Mouse (Mus musculus) heart, adult 2 months (tissue): Measurements from ENCODE around the gene S100b.

Experiments used
- CTCF ChIP-seq: fragments of 200-600 bp; IDR thresholded peaks from 2 replicates; pipeline ENCODE4 v1.8.1; 2022; ENCODE audit warnings: antibody characterized with exemption, mild to moderate bottlenecking, moderate library complexity
- POLR2A ChIP-seq: fragments of 200-500 bp; IDR thresholded peaks from 2 replicates; pipeline ENCODE4 v1.6.1; 2011; ENCODE audit warnings: mild to moderate bottlenecking, low read depth, low read length, control low read depth; ENCODE audit not compliant: insufficient read depth

DNA sequence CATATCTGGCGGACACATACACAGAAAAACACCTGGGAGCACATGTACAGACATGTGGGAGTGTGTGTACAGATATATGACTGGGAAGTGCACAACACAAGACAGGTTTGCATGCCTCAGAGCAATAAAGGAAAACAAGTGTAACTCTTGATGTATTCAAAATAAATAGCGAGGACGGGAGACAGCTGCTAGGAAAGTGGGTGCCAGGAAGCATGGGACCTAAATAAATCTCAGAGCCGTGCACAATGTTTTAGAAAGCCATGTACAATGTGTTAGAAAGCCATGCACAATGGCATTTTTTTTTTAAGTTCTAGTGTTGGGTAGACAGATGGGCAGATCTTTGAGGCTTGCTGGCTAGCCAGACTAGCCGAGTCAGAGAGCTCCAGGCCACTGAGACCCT lies 35.4 kb downstream of the S100b start:
- TF ChIP-seq POLR2A (no peak), CTCF (no peak)
